In the genomic region with DNA sequence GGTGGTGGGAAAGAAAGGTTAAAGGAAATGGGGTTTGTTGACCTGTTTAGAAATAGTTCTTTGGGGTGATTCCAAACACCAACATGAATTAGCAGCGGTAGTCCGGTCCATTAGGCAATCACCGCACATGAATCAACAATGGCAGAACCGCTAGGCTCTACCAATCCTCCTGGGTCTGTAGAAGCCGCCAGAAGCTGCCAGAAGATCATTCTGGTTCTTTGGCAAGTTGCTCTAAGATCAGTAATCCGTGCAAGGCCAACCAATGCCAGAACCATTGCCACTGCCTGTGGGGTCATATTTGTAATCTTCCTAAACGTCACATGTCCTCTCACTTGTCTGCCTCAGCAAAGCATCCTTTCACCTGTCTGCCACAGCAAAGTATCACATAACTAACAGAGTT, we compare ENCODE assay signal across 18 mouse cellular contexts. TPM values are rescaled to one million over a fixed set of nuclear protein-coding genes. Genes with fewer than 3 reads are reported as not detected.
"Had no signal": no experiment of that assay in that cellular context is flagged by ENCODE, and none has a peak within 500 bp of the region (broad histone marks: within the 10 kb centered on the region; RNA-seq: fewer than 3 reads in every experiment).

No protein-coding gene starts in this region.

- ATAC-seq: midbrain, embryonic 15.5 days had no signal

- H3K4me3 ChIP-seq: limb, embryonic 13.5 days; liver, embryonic 15.5 days; midbrain, embryonic 10.5 days; midbrain, embryonic 15.5 days had no signal

- DNase-seq: kidney, adult 9 months; kidney, postnatal 36 days; layer of hippocampus, adult 9-11 months; layer of hippocampus, postnatal 36 days; lung, embryonic 14.5 days; lung, postnatal 10 days; lung, postnatal 4 days; right cerebral cortex, postnatal 14 days had no signal

- H3K9me3 ChIP-seq: limb, embryonic 13.5 days; liver, embryonic 15.5 days; midbrain, embryonic 10.5 days; midbrain, embryonic 15.5 days had no signal

- H3K27ac ChIP-seq: kidney, postnatal 0 days; limb, embryonic 13.5 days; liver, embryonic 15.5 days; midbrain, embryonic 10.5 days; midbrain, embryonic 15.5 days; stomach, postnatal 0 days had no signal

- H3K4me1 ChIP-seq: limb, embryonic 13.5 days; liver, embryonic 15.5 days; midbrain, embryonic 15.5 days had no signal

- H3K9ac ChIP-seq: limb, embryonic 13.5 days; liver, embryonic 15.5 days; lung, embryonic 14.5 days; midbrain, embryonic 15.5 days had no signal

- H3K4me2 ChIP-seq: limb, embryonic 13.5 days; liver, embryonic 11.5 days; liver, embryonic 15.5 days; lung, embryonic 14.5 days; midbrain, embryonic 15.5 days had no signal

- H3K27me3 ChIP-seq: limb, embryonic 13.5 days; liver, embryonic 15.5 days; midbrain, embryonic 15.5 days had no signal

RNA-seq across cellular contexts. Expression of a gene that starts 24.0 kb away (rescaled TPM):
- total RNA-seq: layer of hippocampus, adult 18-20 months; layer of hippocampus, postnatal 36 days; left cerebral cortex, postnatal 36 days; megakaryocyte, adult 5-6 weeks had no signal
- polyA plus RNA-seq: kidney, postnatal 0 days; lung, embryonic 14.5 days; midbrain, embryonic 10.5 days; midbrain, embryonic 15.5 days; stomach, postnatal 0 days had no signal
